Mouse (Mus musculus): ENCODE measurements at regions not wholly inside any gene's neighbourhood (a gene's known extent, or its start where the extent isn't known, plus 50 kb on each side); places are given as distances from the start of the nearest gene placed in this dataset.

GRCm38 (mm10) chr5:33531263-33531662, 97.5 kb upstream of the Nkx1-1 start:
- no peak for TF ChIP-seq MAX (IDR thresholded peaks at IDR 0.05; ENCODE audit: low read length)
- no peak for TF ChIP-seq ELF1 (IDR thresholded peaks at IDR 0.05; ENCODE audit: low read depth, low read length)
- no peak for TF ChIP-seq CTCF (conservative IDR thresholded peaks at IDR 0.05 in 1 of 2, IDR thresholded peaks at IDR 0.05 in 1 of 2; ENCODE audit: low read depth in 2 of 2, low read length in 2 of 2)
- no peak for TF ChIP-seq NELFE (IDR thresholded peaks at IDR 0.05; ENCODE audit: low read depth, low read length)
- no peak for TF ChIP-seq E2F4 (IDR thresholded peaks at IDR 0.05; ENCODE audit: insufficient replicate concordance, low read depth, low read length)
- no peak for TF ChIP-seq GABPA (IDR thresholded peaks at IDR 0.05; ENCODE audit: insufficient replicate concordance, low read depth, low read length)
- no peak for TF ChIP-seq MAFK (IDR thresholded peaks at IDR 0.05; ENCODE audit: insufficient replicate concordance, low read length)

All from CH12.LX (cell line).